Mouse (Mus musculus) frontal cortex, adult 2 months (tissue): ENCODE measurements around the gene Plekhg5. TPM values are rescaled to one million over a fixed set of nuclear protein-coding genes. Genes with fewer than 3 reads are reported as not detected.
"Not testable (repeated sequence)": the region's sequence is repeated elsewhere in the genome, so short reads cannot be mapped to it uniquely, and the experiment has no call there.

Source experiments
- DNase-seq, 2 experiments: peaks; one replicate each; pipeline ENCODE4 v3.0.0; 2022; ENCODE audit warnings: low spot score in 1 of 2; ENCODE audit errors: extremely low spot score in 1 of 2
- polyA plus RNA-seq: library from polyadenylated mRNA; depleted of rRNA; stranded (reverse); fragments of >200 nt; gene quantifications from 2 replicates; pipeline ENCODE4 v1.2.3, GENCODE M21; 2012; rRNA removed

Gene Plekhg5
- polyA plus RNA-seq, result 41.1 and 49.7 TPM in 2 replicates

DNA sequence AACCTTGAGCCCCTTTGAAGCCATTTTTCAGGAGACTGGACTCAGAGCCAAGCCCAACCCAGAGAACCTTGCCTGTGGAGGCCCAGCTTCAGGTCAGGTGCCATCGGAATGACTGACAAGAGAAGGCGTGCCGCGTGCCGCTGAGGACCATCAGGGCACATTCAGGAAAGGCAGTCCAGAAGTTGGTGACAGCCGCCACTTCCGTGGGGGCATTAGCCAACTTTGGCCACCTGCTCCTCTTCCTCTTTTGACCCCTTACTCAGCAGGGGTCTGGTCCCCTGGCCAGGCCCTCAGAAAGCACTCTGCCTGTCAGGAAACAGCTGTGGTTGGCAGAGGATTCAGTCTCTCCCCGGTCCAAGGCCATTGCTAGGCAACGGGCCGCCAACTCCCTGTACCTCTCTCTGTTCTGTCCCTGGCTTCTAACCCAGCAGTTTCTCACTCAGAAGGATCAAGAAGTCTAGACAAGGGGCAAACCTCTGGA, at the start of gene Plekhg5:
Gene Plekhg5 (plus strand): TSS at position 378 of the 481 bp plus-strand sequence.
- DNase-seq, result no peak

DNA sequence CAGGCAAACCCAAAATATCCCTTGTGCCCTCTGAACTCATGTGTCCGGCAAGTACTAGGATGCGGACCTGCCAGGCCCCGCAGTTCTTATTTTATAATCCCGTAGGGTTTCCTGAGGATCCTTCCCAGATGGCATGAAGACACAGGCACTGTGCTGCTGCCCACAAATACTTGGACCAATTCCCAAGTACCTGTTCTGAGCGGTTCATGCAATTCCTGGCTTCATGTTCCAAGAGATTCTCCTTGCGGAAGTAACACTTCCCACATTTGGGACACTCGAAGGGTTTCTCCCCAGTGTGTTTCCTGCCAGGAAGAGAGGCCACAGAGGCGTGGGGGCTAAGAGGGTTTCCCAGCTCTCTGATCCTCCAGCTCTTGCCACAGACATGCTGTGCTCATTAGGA, 49.8 kb upstream of the Plekhg5 start:
- no peak for DNase-seq

DNA sequence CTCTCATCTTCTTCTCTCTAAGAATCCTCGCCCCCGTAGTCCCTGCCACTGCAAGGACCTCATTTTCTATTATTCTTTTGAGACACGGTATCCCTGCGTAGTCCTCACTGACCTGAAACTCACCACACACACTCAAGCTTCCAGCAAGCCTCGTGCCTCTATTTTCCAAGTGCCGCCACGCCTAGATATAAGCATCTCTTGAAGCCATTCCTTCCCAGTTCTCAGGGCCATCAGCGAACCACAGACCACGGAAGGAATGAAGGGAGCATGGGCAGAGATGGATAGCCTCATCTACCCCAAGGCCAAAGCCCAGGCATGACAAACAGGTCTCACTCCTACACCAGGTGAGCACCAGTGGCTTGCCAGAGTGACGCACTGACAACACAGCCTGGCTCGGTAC, 47.8 kb upstream of the Plekhg5 start:
- no peak for DNase-seq

DNA sequence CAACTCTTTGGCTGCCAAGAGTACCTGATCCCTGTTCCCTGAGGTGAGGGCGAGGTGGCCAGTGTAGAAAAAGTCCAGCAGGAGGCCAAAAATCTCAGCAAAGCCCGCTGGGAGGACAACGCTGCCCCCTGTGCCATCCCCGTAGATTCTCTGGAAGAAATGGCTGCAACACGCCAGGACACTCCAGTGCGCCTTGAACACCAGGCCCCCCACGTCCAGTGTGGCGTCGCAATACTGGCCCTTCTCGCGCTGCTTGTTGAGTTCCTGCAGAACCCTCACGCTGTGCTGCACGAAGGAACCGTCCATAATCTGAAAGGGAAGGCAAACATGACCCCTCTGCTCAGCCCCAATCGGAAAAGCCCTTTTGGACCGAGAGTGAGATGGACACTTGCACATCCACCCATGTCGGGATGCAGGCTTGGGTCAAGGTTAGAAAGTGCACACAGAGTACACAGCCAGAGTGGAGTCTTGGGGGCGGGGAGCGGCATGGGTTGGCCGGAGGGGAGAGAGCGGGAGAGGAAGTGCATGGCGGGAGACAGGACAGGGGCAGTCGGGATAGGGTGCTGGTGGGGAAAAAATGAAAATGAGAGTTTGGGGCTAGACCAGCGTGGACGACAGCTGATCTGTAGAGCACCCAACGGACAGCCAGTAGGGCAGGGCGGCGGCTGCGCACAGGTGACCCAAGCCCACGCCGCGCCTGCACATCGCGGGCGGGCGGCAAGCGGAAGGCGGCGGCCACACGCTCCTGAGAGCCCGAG, 45.4 kb upstream of the Plekhg5 start:
- no peak for DNase-seq

DNA sequence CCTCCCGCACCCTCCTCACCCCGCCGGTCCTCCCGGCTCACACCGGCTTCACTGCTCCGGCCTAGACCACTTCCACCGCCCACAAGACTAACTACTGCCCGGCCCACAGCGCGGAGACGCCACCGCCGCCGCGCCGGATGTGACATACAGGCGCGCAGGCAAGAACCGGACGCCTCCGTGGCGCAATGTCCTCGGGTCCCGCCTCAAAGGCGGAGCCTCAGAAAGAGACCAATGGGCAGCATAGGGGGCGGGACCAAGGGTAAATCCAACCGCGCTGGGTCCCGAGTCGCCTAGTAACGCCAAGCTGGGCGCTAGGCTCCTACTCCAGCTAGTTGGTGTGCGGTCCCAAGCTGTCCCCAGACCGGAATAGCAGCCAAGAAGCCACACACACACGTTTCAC, 44.8 kb upstream of the Plekhg5 start, which contains the start of gene Zbtb48:
Gene Zbtb48 (minus strand): TSS at position 148 of the 400 bp plus-strand sequence.
- DNase-seq, result peak; percentile 96 to 97

DNA sequence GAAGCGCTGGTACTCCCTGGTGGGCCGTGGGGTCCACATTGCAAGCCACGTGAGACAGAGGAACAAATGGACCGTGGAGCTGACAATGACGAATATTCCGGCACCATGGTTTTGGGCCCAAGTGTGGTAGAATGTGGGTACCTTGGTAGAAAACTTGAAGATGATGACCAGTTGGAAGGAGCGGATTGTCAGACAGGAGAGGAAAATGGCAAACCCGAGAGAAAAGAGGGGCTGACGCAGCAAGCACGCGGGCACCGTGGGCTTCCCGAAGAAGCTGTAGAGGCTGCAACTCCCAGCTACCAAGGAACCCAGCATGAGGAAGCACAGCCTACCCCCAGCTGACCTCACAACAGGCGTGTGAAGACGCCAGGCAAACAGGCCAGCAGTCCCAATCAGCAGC, 43.8 kb upstream of the Plekhg5 start:
- no peak for DNase-seq

DNA sequence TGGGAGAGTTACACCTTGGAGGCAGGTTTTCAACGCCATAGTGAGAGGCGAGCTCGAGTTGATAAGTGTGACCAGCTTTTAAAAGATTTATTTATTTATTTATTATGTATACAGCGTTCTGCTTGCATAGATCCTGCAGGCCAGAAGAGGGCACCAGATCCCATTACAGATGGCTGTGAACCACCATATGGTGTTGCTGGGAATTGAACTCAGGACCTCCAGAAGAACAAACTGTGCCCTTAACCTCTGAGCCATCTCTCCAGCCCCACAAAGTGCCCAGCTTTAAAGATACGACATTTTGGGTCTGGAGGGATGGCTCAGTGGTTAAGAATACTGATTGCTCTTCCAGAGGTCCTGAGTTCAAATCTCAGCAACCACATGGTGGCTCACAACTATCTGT, 43.2 kb upstream of the Plekhg5 start:
- DNase-seq, result no peak

DNA sequence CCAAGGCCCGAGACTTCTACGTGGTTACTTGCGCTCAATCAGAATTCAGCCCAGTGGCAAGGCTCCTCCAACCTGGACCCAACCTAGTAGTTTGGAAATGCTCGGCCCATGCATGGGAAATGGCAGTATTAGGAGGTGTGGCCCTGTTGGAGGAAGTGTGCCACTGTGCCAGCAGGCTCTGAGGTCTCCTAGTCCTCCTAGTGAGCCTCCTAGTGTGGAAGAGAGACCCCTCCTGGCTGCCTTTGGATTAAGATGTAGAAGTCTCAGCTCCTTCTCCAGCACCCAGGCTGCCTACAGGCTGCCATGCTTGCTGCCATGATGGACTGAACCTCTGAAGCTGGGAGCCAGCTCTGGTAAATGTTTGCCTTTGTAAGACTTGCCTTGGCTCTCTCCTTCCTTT, 42.3 kb upstream of the Plekhg5 start:
- DNase-seq, result no peak

DNA sequence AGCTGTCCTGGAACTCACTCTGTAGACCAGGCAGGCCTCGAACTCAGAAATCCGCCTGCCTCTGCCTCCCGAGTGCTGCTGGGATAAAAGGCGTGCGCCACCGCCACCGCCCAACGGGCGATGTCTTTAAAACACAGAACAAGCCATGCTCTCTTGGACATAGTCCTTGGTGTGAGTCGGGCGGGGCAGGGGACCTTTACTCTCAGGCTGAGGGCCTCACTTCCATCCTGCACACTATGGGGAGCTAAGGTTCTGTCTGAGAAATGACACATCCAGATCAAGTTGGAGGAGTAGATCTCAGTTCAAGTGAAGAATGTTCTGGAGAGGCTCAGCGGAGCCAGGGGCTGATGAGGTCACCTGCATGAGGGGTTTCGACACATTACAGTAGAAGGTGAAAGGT, 39.4 kb upstream of the Plekhg5 start:
- DNase-seq, result no peak

DNA sequence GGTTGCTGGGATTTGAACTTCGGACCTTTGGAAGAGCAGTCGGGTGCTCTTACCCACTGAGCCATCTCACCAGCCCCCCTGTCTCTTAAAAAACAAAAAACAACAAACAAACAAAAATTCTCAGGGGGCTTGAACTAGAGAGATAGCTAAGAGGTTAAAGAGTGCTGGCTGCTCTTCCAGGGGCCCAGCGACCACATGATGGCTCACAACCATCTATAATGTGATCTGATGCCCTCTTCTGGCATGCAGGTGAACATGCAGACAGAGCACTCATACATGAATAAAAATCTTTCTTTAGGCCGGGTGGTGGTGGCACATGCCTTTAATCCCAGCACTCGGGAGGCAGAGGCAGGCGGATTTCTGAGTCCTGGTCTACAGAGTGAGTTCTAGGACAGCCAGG, 35.8 kb upstream of the Plekhg5 start:
- DNase-seq, result not testable (repeated sequence)

DNA sequence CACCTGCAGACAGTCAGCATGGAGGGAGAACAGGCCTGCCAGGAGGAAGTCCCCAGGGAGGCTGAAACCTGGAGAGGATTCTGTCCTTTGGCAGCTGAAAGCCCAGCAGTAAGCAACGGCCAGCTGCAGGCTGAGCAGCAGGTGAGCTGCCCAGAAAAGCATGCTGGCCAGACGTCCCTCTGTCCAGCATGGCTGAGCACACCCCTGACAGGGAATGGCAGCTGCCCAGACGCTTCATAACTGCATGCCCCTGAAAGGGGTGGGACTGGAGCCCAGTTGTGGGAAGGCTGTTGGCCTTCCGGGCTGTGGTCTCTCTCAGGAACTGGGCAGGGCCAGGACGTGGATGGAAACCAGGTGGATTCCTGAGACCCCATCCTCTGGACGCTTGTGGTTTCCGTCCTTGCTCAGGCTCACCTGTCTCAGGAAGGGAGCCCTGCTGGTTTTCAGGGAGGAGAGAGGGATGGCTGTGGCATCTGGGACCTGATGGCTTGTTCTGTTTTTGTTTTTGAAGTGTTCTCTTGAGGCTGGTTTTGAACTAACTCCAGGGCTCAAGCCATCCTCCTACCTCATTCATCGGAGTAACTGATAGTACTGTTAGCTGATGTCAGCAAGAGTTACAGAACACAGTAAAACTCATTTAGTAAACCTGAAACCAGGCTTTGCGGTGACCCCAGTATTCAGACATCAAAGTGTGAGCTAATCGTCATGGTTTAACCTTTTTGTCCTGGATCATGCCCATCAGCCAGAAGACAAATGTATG, 33.9 kb upstream of the Plekhg5 start, which contains the start of gene Tas1r1:
Gene Tas1r1 (minus strand): TSS at position 344 of the 760 bp plus-strand sequence.
- DNase-seq, result no peak

DNA sequence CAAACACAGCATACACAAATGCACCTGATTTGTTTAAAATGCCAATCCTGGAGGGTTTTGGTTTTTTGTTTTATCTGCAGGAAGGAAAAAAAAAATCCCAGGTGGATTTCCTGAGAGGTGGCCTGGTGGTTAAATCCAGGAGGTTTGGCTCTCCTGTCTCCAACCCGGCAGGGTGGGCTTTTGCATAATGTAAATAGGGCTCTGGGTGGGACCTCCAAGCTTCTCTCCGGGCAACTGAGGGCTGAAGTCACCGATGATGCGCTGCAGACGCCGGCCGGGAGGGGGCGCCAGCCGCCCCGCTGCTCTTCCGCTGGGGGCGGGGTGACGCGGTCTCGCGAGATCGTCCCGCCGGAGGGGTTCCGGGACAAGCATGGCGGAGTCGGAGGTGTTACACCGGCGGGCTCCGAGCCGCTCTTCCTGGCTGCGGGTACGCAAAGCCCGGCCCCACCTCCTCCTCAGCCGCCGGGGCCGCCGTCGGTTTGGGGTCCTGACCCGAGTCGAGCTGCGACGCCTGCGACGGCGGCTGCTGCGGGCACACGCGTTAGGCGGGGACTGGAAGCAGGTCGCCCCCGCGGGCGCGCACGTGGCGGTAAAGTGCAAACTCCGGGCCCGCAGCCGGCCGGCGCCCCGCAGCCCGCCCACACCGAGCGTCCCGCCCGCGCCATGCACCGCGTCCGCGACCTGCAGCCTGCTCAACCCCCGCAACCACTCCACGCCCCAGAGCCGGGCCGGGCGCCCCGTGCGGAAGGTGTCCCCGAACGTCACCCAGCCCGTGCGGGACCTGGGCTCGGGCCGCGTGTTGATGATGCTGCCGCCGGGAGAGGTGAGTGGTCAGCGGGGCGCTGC, 33.1 kb upstream of the Plekhg5 start, which contains the start of gene Nol9:
Gene Nol9 (plus strand): TSS at position 337 of the 846 bp plus-strand sequence.
- DNase-seq, result peak; percentile 65 to 94

DNA sequence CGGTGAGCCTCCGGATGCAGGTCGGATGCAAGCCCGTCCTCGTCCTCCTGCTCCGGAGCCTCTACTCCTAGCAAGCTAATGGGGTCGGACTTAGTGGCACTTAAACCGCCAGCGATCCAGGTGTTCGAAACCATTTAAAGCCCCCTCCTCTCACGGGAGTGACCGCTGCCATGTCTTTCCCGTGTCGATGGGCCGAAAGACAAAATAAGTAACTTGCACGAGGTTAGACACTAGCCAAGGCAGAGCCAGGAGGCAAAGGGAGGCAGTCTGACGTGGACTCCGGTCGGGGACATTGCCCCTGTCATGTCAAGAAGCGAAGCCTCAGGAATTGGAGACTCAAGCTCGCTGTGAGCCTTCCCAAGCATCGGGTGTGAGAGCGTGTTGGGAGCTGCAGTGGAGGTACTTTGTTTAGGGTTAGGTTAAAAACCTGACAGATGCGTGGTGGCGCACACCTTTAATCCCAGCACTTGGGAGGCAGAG, 32.4 kb upstream of the Plekhg5 start:
- no peak for DNase-seq

DNA sequence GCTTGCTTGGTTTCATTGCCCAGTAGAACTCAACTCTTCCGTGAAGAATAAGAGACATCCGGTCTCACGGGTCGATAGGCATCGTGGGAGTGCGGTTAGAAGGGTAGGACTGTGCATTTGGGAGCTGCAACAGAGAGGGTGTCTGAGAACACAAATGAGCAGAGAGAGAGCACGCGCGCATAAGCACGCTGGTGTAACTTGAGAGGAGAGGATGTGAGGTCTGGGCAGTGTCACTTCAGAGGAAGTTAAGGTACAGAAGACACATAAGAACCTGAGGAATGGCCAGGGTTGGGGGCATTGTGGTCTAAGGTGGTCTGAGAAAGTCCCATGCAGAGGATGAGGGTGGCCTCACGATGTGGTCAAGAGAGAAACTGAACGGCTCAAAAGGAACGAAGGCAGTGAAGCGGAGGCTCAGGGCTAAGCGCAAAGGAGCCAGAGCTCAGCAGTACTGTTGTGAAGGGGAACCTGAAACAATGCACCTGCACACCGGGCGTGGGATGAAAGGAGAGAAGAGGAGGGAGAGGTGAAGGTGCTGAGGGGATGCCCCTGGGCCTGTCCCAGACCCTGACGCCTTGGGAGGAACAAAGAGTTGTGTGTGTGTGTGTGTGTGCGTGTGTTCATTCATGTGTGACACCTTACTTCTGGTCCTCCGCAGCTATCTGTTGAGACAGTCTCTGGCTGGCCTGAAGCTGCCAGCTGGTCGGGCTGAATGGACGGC, 30.2 kb upstream of the Plekhg5 start:
- no peak for DNase-seq

DNA sequence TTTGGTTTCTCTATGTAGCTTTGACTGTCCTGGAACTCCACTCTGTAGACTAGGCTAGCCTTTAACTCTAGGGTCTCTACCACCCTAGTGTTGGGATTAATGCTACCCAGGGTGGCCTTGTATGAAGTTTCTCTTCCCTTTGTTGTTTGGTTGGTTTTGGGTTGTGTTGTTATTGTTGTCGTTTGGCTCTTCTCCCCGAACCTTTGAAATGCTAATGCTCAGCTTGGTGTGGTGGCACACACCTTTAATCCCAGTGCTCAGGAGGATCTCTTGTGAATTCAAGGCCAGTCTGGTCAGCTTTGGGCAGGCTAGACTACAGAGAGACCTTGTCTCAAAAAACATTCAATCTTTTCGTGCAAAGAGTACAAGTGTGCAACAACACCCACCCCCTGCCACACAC, 29.1 kb upstream of the Plekhg5 start:
- DNase-seq, result no peak

DNA sequence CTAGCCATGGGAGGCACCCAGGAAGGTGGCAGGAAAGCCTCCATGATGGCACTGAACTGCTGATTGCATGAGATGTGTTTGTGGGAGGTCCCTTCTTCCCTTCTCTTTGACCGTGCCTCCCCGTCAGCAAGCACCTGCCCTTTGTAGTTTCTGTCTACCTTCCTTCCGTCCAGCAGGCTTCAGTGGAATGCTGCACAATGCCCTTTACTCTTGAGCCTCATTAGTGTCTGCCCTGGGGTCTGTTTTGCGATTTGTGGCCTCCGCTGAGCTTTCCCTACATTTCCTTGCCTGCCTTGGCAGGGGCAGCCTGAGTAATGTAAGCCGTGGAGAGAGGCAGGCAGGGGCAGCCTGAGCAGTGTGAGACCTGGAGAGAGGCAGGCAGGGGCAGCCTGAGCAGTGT, 27.7 kb upstream of the Plekhg5 start:
- no peak for DNase-seq

DNA sequence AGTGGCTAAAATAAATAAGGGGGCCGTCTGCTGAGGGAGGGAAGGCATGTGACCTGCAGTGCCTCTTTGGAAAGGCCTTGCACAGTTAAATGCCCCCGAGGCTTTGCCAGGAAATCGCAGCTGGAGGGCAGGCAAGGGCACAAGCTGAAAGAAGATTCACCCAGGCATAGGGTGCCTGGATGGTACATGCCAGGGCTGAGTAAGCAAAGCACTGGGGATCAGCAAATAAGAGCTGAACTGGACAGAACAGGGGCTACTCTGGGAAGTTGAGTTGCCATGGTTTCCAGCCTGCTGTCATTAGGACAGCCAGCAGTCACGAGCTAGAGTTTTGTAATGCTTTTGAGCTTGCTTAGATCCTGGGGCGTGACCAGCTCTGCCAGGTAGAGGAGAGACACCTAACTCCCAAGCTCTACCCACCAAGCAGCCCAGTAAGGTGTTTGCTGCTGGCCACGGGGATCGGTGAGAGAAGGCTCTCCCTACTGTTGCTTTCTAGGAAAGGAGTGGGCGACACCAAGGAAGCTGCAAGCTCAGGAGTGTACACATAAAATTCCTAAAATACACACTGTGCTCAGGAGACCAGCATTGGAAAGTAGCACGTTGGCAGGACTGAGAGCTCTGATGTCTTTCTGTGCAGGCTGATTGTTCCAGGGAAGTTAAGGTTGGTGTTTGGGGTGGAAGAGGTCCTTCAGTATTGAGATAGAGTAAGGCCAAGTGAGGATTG, 9.7 kb upstream of the Plekhg5 start:
- DNase-seq, result peak in 1 of 2 experiments; percentile 24

DNA sequence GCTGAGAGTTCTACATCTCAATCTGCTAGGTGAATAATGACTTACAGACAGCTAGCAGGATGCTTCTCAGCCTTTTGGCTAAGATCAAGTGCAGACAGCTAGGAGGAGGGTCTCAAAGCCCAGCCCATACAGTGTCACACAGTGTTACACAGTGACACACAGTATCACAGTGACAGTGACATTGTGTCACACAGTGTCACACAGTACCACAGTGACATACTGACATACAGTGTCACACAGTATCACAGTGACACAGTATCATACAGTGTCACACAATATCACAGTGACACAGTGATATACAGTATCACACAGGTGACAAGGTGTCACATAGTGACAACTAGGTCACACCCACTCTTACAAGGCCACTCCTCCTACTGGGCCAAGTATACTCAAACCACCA, 5.0 kb upstream of the Plekhg5 start:
- no peak for DNase-seq

DNA sequence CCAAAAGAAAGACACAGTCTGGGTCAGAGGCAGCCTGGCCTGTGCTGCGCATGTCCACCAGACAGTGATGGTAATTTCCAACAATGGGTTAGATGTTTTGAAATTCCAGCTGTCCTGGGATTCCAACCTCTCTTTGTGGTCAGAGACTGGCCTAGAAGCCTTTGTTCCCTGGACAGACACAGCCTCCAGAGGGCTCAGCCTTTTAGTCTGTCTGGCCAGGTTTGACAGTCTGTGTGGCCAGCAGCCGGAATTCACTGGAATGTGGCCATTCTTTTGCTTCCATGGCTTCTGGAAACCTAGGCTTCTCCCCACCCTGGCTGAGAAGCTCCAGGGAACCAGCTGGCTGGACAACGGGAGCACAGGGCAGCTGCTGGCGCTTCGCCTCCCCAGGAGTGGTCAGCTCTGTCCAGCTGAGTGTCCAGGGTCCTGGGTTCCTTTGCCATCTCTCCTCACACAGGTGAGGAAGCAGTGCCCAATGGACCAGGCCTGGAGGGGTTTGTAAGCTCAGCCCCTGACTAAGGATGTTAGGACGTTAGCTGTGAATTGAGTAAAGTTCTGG, 4.1 kb upstream of the Plekhg5 start:
- no peak for DNase-seq
